Mouse (Mus musculus): Measurements from ENCODE around the gene 2310034G01Rik.

DNA sequence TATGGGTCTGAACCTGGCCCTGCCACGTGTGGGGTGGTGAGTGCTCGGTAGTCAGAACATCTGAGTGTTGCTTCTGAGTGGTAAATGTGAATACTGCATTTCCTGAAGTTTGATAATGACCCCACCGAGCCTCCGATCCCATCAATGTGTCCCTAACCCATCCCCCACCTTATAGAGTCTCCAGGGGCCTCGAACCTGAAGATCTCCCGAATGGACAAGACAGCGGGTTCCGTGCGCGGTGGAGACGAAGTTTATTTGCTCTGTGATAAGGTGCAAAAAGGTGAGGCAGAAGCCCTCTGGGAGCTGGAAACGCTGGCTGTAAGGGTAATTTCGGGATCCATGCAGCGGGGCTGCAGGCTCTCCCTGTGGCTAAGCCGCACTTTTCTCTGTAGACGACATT lies 42.3 kb downstream of the 2310034G01Rik start:
- TF ChIP-seq CTCF (IDR thresholded peaks at IDR 0.05 in 2 of 3, conservative IDR thresholded peaks at IDR 0.05 in 1 of 3; ENCODE audit: control insufficient read depth in 1 of 3, insufficient read depth in 1 of 3, low read depth in 2 of 3, low read length in 3 of 3, poor library complexity in 1 of 3, severe bottlenecking in 1 of 3), result no peak
- no peak for TF ChIP-seq POLR2A (IDR thresholded peaks at IDR 0.05; ENCODE audit: control insufficient read depth in 1 of 2, insufficient read depth in 1 of 2, low read depth in 1 of 2, low read length in 2 of 2, poor library complexity in 1 of 2)

All from MEL (cell line).